Mouse (Mus musculus) left cerebral cortex, postnatal 4 days (tissue): ENCODE measurements at regions not wholly inside any gene's neighbourhood (a gene's known extent, or its start where the extent isn't known, plus 50 kb on each side); places are given as distances from the start of the nearest gene placed in this dataset.
A peak's percentile ranks its signal among the peaks of the same experiment; 100 is the strongest.
"Not testable (repeated sequence)": the region's sequence is repeated elsewhere in the genome, so short reads cannot be mapped to it uniquely, and the experiment has no call there.

Experiments used
- DNase-seq: peaks from one replicate; pipeline ENCODE4 v3.0.0-alpha.2; 2022
- intact Hi-C: fragments of 180-260 bp; cut with DNase I; formaldehyde crosslinking; loops from one replicate; pipeline ENCODE4 v1.15.1; 2025

- intact Hi-C loops = not testable (repeated sequence)
- peak; percentile 0 for DNase-seq
These were observed 95.8 kb downstream of the AU018091 start for GRCm38 (mm10) chr7:3073206-3073605.
